Comparison of ENCODE assay signal across 15 mouse cellular contexts in the genomic region with DNA sequence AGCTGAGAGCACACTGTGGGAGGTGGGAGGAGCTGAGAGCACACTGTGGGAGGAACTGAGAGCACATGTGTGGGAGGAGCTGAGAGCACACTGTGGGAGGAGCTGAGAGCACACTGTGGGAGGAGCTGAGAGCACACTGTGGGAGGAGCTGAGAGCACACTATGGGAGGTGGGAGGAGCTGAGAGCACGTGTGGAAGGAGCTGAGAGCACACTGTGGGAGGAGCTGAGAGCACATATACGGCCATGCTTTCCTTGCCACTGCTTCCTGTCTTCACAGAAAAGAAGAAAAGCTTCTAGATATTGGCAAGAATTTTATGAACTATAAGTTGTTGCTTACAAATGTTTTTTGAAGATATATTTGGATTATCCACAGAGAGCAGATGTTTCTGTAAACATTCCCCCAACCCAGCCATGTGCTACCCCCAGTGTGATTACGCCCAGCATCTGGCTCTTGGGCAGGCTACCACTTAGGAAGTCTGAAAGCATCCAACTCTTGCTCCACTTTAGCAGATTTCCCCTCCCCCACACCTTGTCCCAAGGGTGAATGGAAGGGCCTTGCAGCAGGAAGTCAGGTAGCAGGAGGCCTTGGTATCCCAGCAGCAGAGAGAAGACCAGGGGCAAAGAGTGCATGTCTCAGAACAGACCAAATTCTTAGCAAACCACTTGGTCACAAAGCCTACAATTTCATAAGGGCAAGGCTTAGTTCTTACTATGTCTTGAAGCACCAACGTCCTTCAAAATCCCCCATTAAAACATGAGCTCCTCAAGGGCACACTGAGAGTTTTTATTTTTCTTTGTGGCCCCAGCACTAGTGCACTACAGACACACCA.
DNase-seq lines count a peak whose midpoint lies in the region; ATAC-seq and TF ChIP-seq lines count a peak whose summit lies in the region.
"Had no signal": no experiment of that assay in that cellular context is flagged by ENCODE, and none has a peak within 500 bp of the region (broad histone marks: within the 10 kb centered on the region; RNA-seq: fewer than 3 reads in every experiment).

No protein-coding gene starts in this region.

- H3K4me1 ChIP-seq in lung, embryonic 15.5 days: peaks cover 43% of the 10 kb centered on the region
- H3K4me1 ChIP-seq in lung, adult 2 months (ENCODE audit: control insufficient read depth, insufficient read depth, low read length): no peaks in the 10 kb centered on the region; the same call in 1 of the 2 replicates
- peaks cover 37% of the 10 kb centered on the region for H3K4me1 ChIP-seq in stomach, embryonic 15.5 days
- H3K4me1 ChIP-seq: liver, embryonic 13.5 days had no signal

- DNase-seq in cerebellum, postnatal 10 days: peak; percentile 42 to 45
- DNase-seq in cerebellum, adult 11 months: no peak
- no peak for DNase-seq in lung, adult 2 months
- DNase-seq in gastrocnemius, postnatal 4 days (ENCODE audit: low spot score in 2 of 2): no peak
- no peak for DNase-seq in right cerebral cortex, adult 18-20 months
- DNase-seq: gastrocnemius, postnatal 36 days; kidney, adult 18-20 months; liver, embryonic 13.5 days; right cerebral cortex, postnatal 4 days had no signal

- 41% methylated on average over 4 of the region's 4 CpGs for WGBS in lung, embryonic 15.5 days
- 65% methylated on average over 4 of the region's 4 CpGs for WGBS in lung, adult 2 months
- 56% methylated on average over 4 of the region's 4 CpGs for whole genome bisulfite sequencing in stomach, embryonic 15.5 days

- no peak overlapping the region for H3K9ac ChIP-seq in lung, embryonic 15.5 days
- H3K9ac ChIP-seq in stomach, embryonic 15.5 days: no peak overlapping the region
- H3K9ac ChIP-seq: forebrain, embryonic 12.5 days; liver, embryonic 13.5 days; midbrain, embryonic 12.5 days had no signal

- H3K9me3 ChIP-seq in lung, embryonic 15.5 days: no peaks in the 10 kb centered on the region
- H3K9me3 ChIP-seq in stomach, embryonic 15.5 days: no peaks in the 10 kb centered on the region
- H3K9me3 ChIP-seq: forebrain, embryonic 12.5 days; liver, embryonic 13.5 days; midbrain, embryonic 12.5 days had no signal

- no peak for TF ChIP-seq POLR2A in lung, adult 2 months (IDR thresholded peaks at IDR 0.05; ENCODE audit: borderline replicate concordance, extremely low read depth, low read depth, low read length)

- peak; percentile 66; the same call in 1 of the 2 replicates for ATAC-seq in lung, embryonic 15.5 days (ENCODE audit: borderline replicate concordance, extremely low read depth, low FRiP score, low TSS enrichment)
- ATAC-seq in granulocyte monocyte progenitor cell, adult 5-6 weeks (replicated peaks; ENCODE audit: poor library complexity, severe bottlenecking): peak; percentile 23; the same call in 1 of the 2 replicates
- ATAC-seq in stomach, embryonic 15.5 days (ENCODE audit: insufficient read depth, low FRiP score, low read depth): no peak
- ATAC-seq: activated CD4-positive, CD25-positive, alpha-beta regulatory T cell, adult 4 months had no signal

- no peaks in the 10 kb centered on the region for H3K36me3 ChIP-seq in lung, embryonic 15.5 days
- no peaks in the 10 kb centered on the region for H3K36me3 ChIP-seq in stomach, embryonic 15.5 days
- H3K36me3 ChIP-seq: forebrain, embryonic 12.5 days; liver, embryonic 13.5 days; midbrain, embryonic 12.5 days had no signal

- H3K4me2 ChIP-seq in lung, embryonic 15.5 days: no peak overlapping the region
- no peak overlapping the region for H3K4me2 ChIP-seq in stomach, embryonic 15.5 days
- H3K4me2 ChIP-seq: forebrain, embryonic 12.5 days; liver, embryonic 13.5 days; midbrain, embryonic 12.5 days had no signal

- no peak for TF ChIP-seq CTCF in lung, adult 2 months (IDR thresholded peaks at IDR 0.05; ENCODE audit: insufficient read depth, low read length)

- peak overlapping the region; percentile 72 for H3K27ac ChIP-seq in lung, embryonic 15.5 days
- peak overlapping the region; percentile 73 for H3K27ac ChIP-seq in stomach, embryonic 15.5 days
- H3K27ac ChIP-seq: liver, embryonic 13.5 days; midbrain, embryonic 12.5 days had no signal

- H3K4me3 ChIP-seq in lung, embryonic 15.5 days: no peak overlapping the region
- no peak overlapping the region for H3K4me3 ChIP-seq in lung, adult 2 months (replicated peaks; ENCODE audit: extremely low read depth, low read depth, low read length)
- H3K4me3 ChIP-seq in stomach, embryonic 15.5 days (replicated peaks): no peak overlapping the region
- H3K4me3 ChIP-seq: forebrain, embryonic 12.5 days; liver, embryonic 13.5 days; midbrain, embryonic 12.5 days had no signal

- H3K27me3 ChIP-seq in lung, embryonic 15.5 days: no peaks in the 10 kb centered on the region
- H3K27me3 ChIP-seq in stomach, embryonic 15.5 days (replicated peaks): no peaks in the 10 kb centered on the region
- H3K27me3 ChIP-seq: forebrain, embryonic 12.5 days; liver, embryonic 13.5 days; midbrain, embryonic 12.5 days had no signal

Comparison
In these comparisons a context has a peak if more than half of its experiments do, and no peak if none do; other contexts are left out.
1. DNase-seq: peak in cerebellum, postnatal 10 days (2 of 2); none in cerebellum, adult 11 months (single experiment), lung, adult 2 months (single experiment), gastrocnemius, postnatal 4 days (0 of 2) and right cerebral cortex, adult 18-20 months (single experiment).